Mouse (Mus musculus) ES-E14 (cell line): ENCODE measurements at regions not wholly inside any gene's neighbourhood (a gene's known extent, or its start where the extent isn't known, plus 50 kb on each side); places are given as distances from the start of the nearest gene placed in this dataset.

Source experiments
- DNase-seq: peaks from one replicate; pipeline ENCODE4 v3.0.0-alpha.2; 2013; ENCODE audit warnings: low read depth, low spot score
- H3K27ac ChIP-seq: 2 replicates; pipeline ENCODE4 v1.5.1; 2012; ENCODE audit warnings: low read depth, mild to moderate bottlenecking, low read length, moderate library complexity, mixed read lengths; ENCODE audit not compliant: poor library complexity, insufficient read depth, severe bottlenecking
- H3K36me3 ChIP-seq: 2 replicates; pipeline ENCODE4 v1.6.1; 2012; ENCODE audit warnings: mild to moderate bottlenecking, low read length, moderate library complexity, mixed read lengths; ENCODE audit not compliant: control insufficient read depth, poor library complexity, insufficient read depth, severe bottlenecking
- H3K4me1 ChIP-seq, 2 experiments: fragments of 150-350 bp in 1 of 2; sonication (generic) in 1 of 2; 2 replicates each; pipeline ENCODE4 v1.6.1; 2012; ENCODE audit warnings: low read length in 2 of 2, mild to moderate bottlenecking in 1 of 2, mixed read lengths in 1 of 2; ENCODE audit not compliant: control insufficient read depth in 2 of 2, insufficient read depth in 2 of 2, poor library complexity in 1 of 2
- H3K4me3 ChIP-seq, 2 experiments: fragments of 150-350 bp in 1 of 2; sonication (generic) in 1 of 2; 2 replicates each; pipeline ENCODE4 v1.5.1; 2012; ENCODE audit warnings: low read length in 2 of 2, low read depth in 1 of 2, mild to moderate bottlenecking in 1 of 2, mixed read lengths in 1 of 2; ENCODE audit not compliant: insufficient read depth in 1 of 2, poor library complexity in 1 of 2, severe bottlenecking in 1 of 2
- H3K9ac ChIP-seq: 2 replicates; pipeline ENCODE4 v1.6.1; 2012; ENCODE audit warnings: low read depth, mild to moderate bottlenecking, low read length, mixed read lengths; ENCODE audit not compliant: poor library complexity, insufficient read depth, severe bottlenecking
- H3K9me3 ChIP-seq: fragments of 150-350 bp; sonication (generic); 2 replicates; pipeline ENCODE4 v1.6.1; 2012; ENCODE audit warnings: low read depth, mild to moderate bottlenecking, low read length; ENCODE audit not compliant: control insufficient read depth, insufficient read depth
- CHD2 ChIP-seq: IDR thresholded peaks from 2 replicates; pipeline ENCODE4 v1.6.1; 2014; ENCODE audit warnings: mild to moderate bottlenecking, low read depth, low read length, inconsistent platforms
- HCFC1 ChIP-seq: IDR thresholded peaks from 2 replicates; pipeline ENCODE4 v1.6.1; 2012; ENCODE audit warnings: low read length, inconsistent platforms, borderline replicate concordance; ENCODE audit not compliant: insufficient read depth
- MAFK ChIP-seq: IDR thresholded peaks from 2 replicates; pipeline ENCODE4 v1.6.1; 2014; ENCODE audit warnings: mild to moderate bottlenecking, low read depth, low read length, inconsistent platforms; ENCODE audit not compliant: insufficient read depth
- ZC3H11A ChIP-seq: IDR thresholded peaks from 2 replicates; pipeline ENCODE4 v1.6.1; 2012; ENCODE audit warnings: low read depth, mild to moderate bottlenecking, inconsistent platforms, low read length, borderline replicate concordance
- ZNF384 ChIP-seq: IDR thresholded peaks from 2 replicates; pipeline ENCODE4 v1.6.1; 2012; ENCODE audit warnings: low read depth, low read length, inconsistent platforms
- in situ Hi-C, 2 experiments: fragments of 600-800 bp; cut with MboI; formaldehyde crosslinking; loops; one replicate each; pipeline ENCODE4 v1.15.1; 2025; ENCODE audit warnings: low sequenced_read_pairs in 2 of 2, inconsistent platforms in 1 of 2; ENCODE audit not compliant: unreplicated experiment in 2 of 2

DNA sequence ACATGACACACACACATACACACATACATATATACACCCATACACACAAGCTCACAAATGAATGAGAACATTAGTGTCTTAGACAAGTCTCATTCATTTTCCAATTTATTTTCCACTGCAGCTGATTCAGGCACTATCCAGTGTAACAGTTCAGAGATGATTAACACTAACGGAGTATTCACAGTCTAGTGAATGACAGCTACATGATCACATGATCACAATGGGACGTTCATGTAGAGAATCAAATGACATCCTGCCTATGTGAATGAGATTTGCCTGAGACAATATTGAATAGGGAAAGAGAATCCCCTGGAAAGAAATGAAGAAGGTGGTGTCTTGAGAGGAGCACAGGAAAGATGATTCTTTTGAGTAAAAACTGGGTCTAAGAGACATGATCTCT, 249.7 kb upstream of the Adamts9 start:
- Histone ChIP-seq H3K27ac (no peak overlapping the region), H3K9me3 (no peaks in the 10 kb centered on the region), H3K36me3 (no peaks in the 10 kb centered on the region), H3K9ac (no peak overlapping the region), H3K4me1 (no peaks in the 10 kb centered on the region), H3K4me3 (no peak overlapping the region)
- DNase-seq, result no peak
- no peak for TF ChIP-seq CHD2
- TF ChIP-seq ZNF384, result no peak
- TF ChIP-seq ZC3H11A, result no peak
- TF ChIP-seq MAFK, result no peak
- no peak for TF ChIP-seq HCFC1
- in situ Hi-C loops, result no loop called here

DNA sequence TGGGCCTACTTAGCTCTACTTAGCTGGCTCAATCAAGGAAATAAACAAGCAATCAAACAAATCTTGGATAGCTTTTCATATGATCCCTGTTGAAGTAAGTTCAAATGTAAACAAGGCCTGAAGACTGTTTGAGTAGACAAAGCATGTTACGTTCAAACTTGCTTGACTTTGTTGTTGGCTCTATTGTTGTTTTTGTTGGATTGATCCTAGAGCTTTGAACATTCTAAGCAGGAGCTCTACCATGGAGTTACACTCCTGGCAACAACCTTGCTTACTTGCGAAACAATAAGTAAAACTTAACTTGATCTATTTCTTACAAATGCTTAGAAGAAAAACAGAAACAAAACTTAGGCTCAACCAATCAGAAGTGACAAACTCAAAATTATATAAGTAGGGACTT, 247.7 kb upstream of the Adamts9 start:
- no peak overlapping the region for H3K27ac ChIP-seq
- H3K4me1 ChIP-seq, result no peaks in the 10 kb centered on the region
- no peak for TF ChIP-seq HCFC1
- no peak for TF ChIP-seq ZC3H11A
- TF ChIP-seq CHD2, result no peak
- TF ChIP-seq ZNF384, result no peak
- no peak for TF ChIP-seq MAFK
- H3K9me3 ChIP-seq, result no peaks in the 10 kb centered on the region
- no peak for DNase-seq
- no peak overlapping the region for H3K9ac ChIP-seq
- in situ Hi-C loops, result no loop called here
- no peak overlapping the region for H3K4me3 ChIP-seq
- no peaks in the 10 kb centered on the region for H3K36me3 ChIP-seq

DNA sequence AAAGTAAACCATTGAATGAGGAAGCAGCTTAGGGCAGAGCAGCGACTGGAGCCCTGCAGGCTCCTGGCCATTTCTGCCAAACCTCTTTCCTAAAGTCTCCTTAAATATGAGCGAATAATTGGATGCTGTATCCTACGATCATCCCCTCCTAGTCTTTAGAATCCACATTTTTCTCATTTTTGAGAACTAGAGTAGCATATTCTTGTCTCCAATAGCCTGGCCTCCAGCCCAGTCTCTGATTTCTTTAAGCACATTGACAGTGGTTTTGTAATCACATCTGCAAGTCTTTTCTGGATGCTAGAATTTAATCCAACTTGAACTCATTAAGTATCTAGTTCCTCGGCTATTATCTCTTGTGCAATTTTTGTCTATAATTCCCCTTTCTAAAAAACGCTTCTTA, 225.2 kb upstream of the Adamts9 start:
- no peaks in the 10 kb centered on the region for H3K36me3 ChIP-seq
- H3K4me3 ChIP-seq, result no peak overlapping the region
- no peak for DNase-seq
- no peak for TF ChIP-seq HCFC1
- no peak for TF ChIP-seq MAFK
- no peak for TF ChIP-seq ZNF384
- TF ChIP-seq CHD2, result no peak
- TF ChIP-seq ZC3H11A, result no peak
- in situ Hi-C loops, result no loop called here
- no peak overlapping the region for H3K27ac ChIP-seq
- H3K4me1 ChIP-seq, result 0 out of 4 replicates have a peak, but pooled peaks cover 0 to 3% of the 10 kb centered on the region in 2 experiments
- H3K9ac ChIP-seq, result no peak overlapping the region
- H3K9me3 ChIP-seq, result no peaks in the 10 kb centered on the region

DNA sequence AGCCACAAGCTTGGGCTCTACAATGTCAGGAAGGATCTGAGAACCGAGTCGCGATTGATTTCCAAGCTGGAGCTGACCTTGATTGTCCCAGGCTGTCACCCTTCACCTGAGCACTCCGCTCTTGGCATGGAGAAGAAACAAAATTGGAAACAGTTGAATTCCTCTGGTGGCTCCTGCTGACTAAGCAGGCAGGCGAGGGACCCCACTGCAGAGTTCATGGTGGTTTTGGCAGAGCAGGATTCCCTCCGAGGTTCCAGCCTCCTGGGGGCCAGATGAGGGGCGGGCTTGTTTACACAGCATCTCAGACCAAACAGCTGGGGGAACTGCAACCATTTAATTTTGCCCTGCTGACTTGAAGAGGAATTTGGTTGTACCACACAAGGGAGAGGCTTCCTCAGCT, 224.0 kb upstream of the Adamts9 start:
- no peaks in the 10 kb centered on the region for H3K9me3 ChIP-seq
- H3K27ac ChIP-seq, result no peak overlapping the region
- H3K36me3 ChIP-seq, result no peaks in the 10 kb centered on the region
- H3K4me3 ChIP-seq, result no peak overlapping the region
- no peak for DNase-seq
- H3K9ac ChIP-seq, result no peak overlapping the region
- in situ Hi-C loops, result no loop called here
- TF ChIP-seq ZNF384, result no peak
- no peak for TF ChIP-seq MAFK
- 0 out of 4 replicates have a peak, but pooled peaks cover 0 to 3% of the 10 kb centered on the region in 2 experiments for H3K4me1 ChIP-seq

DNA sequence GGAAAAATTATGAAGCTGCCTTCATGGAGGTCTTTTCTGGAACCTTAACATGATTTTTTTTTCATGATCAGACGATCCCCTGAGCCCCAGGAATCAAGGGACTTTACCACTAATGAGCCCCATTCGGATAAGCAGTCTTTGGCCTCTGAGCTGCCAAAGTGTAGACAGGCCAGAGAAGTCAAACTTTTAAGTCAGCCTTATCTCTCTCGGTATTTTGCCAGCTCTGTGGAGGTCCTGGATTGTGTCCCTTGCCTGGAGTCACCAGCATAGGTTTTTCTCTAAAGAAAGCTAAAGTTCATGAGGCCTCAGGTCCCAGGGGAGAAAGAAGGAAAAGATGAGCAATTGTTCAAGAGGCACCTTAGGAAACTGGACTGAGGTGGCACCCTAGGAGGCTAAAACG, 222.7 kb upstream of the Adamts9 start:
- no peak for DNase-seq
- in situ Hi-C loops, result no loop called here
- no peaks in the 10 kb centered on the region for H3K36me3 ChIP-seq
- H3K9ac ChIP-seq, result no peak overlapping the region
- 0 out of 4 replicates have a peak, but pooled peaks cover 0 to 3% of the 10 kb centered on the region in 2 experiments for H3K4me1 ChIP-seq
- no peak for TF ChIP-seq MAFK
- no peak for TF ChIP-seq CHD2
- TF ChIP-seq HCFC1, result no peak
- no peak for TF ChIP-seq ZC3H11A
- no peak for TF ChIP-seq ZNF384
- H3K27ac ChIP-seq, result no peak overlapping the region
- H3K4me3 ChIP-seq, result no peak overlapping the region
- H3K9me3 ChIP-seq, result no peaks in the 10 kb centered on the region
